ENCODE assay signal across 28 mouse cellular contexts in genomic region chr4:53718261-53718660, GRCm38 (mm10). TPM values are rescaled to one million over a fixed set of nuclear protein-coding genes. Genes with fewer than 3 reads are reported as not detected.
A peak's percentile ranks its signal among the peaks of the same experiment; 100 is the strongest.
DNase-seq lines count a peak whose midpoint lies in the region; ATAC-seq and TF ChIP-seq lines count a peak whose summit lies in the region.
"Had no signal": no experiment of that assay in that cellular context is flagged by ENCODE, and none has a peak within 500 bp of the region (broad histone marks: within the 10 kb centered on the region; RNA-seq: fewer than 3 reads in every experiment).

No protein-coding gene starts in this region.

- H3K4me3 ChIP-seq in heart, adult 2 months: no peak overlapping the region
- H3K4me3 ChIP-seq in heart, embryonic 14.5 days (ENCODE audit: control insufficient read depth in 1 of 2, insufficient read depth in 1 of 2, low read depth in 1 of 2, low read length in 2 of 2): no peak overlapping the region
- H3K4me3 ChIP-seq: embryonic facial prominence, embryonic 12.5 days; hindbrain, embryonic 10.5 days; hindbrain, embryonic 15.5 days; layer of hippocampus, adult 2 months; left cerebral cortex, adult 2 months; limb, embryonic 12.5 days; liver, embryonic 15.5 days; neural tube, embryonic 15.5 days; stomach, embryonic 15.5 days had no signal

- intact Hi-C loops in heart, adult 2 months (cut with DNase I): no loop called here
- intact Hi-C loops in heart, postnatal 36 days (cut with DNase I): loop anchor here (10.0 kb wide), 1 partner anchor 333 kb away; no protein-coding TSS in a partner anchor

- H3K9me3 ChIP-seq in heart, embryonic 14.5 days (ENCODE audit: control insufficient read depth, low read length): no peaks in the 10 kb centered on the region
- H3K9me3 ChIP-seq: embryonic facial prominence, embryonic 12.5 days; hindbrain, embryonic 10.5 days; hindbrain, embryonic 15.5 days; limb, embryonic 12.5 days; liver, embryonic 15.5 days; neural tube, embryonic 15.5 days; stomach, embryonic 15.5 days had no signal

- no peaks in the 10 kb centered on the region for H3K27me3 ChIP-seq in heart, adult 2 months (ENCODE audit: control insufficient read depth, insufficient read depth, low read length)
- H3K27me3 ChIP-seq in heart, embryonic 14.5 days (ENCODE audit: control insufficient read depth, insufficient read depth, low read length): no peaks in the 10 kb centered on the region
- H3K27me3 ChIP-seq: embryonic facial prominence, embryonic 12.5 days; hindbrain, embryonic 15.5 days; limb, embryonic 12.5 days; liver, embryonic 15.5 days; neural tube, embryonic 15.5 days; stomach, embryonic 15.5 days had no signal

- peaks cover 8% of the 10 kb centered on the region for H3K36me3 ChIP-seq in heart, adult 2 months (ENCODE audit: control insufficient read depth, insufficient read depth, low read length)
- 0 out of 2 replicates have a peak, but pooled peaks cover 9% of the 10 kb centered on the region for H3K36me3 ChIP-seq in heart, embryonic 14.5 days (ENCODE audit: control insufficient read depth, insufficient read depth, low read length)
- H3K36me3 ChIP-seq: liver, embryonic 15.5 days had no signal

- peak overlapping the region; percentile 49 for H3K27ac ChIP-seq in heart, adult 2 months
- peak overlapping the region; percentile 45 to 67 for H3K27ac ChIP-seq in heart, embryonic 14.5 days (replicated peaks in 1 of 2; ENCODE audit: control insufficient read depth in 1 of 2, insufficient read depth in 1 of 2, low read depth in 2 of 2, low read length in 2 of 2)
- H3K27ac ChIP-seq: embryonic facial prominence, embryonic 12.5 days; hindbrain, embryonic 10.5 days; hindbrain, embryonic 15.5 days; layer of hippocampus, adult 2 months; left cerebral cortex, adult 2 months; limb, embryonic 12.5 days; liver, embryonic 15.5 days; neural tube, embryonic 15.5 days; stomach, embryonic 15.5 days had no signal

- no peaks in the 10 kb centered on the region; the same call in 1 of the 2 replicates for H3K4me1 ChIP-seq in heart, adult 2 months (ENCODE audit: control insufficient read depth, insufficient read depth, low read length)
- peaks cover 4 to 18% of the 10 kb centered on the region in 2 experiments for H3K4me1 ChIP-seq in heart, embryonic 14.5 days (ENCODE audit: control insufficient read depth in 2 of 2, insufficient read depth in 2 of 2, low read length in 2 of 2)
- H3K4me1 ChIP-seq: stomach, embryonic 15.5 days had no signal

- 43% methylated on average over 5 of the region's 5 CpGs for WGBS in heart, adult 2 months
- 63% methylated on average over 5 of the region's 5 CpGs for whole genome bisulfite sequencing in heart, embryonic 14.5 days

- H3K79me2 ChIP-seq in heart, adult 2 months (replicated peaks; ENCODE audit: control insufficient read depth, insufficient read depth, low read length): peaks cover 2% of the 10 kb centered on the region; the same call in 1 of the 2 replicates

- TF ChIP-seq EP300 in heart, adult 2 months (IDR thresholded peaks at IDR 0.05; ENCODE audit: insufficient read depth, low read depth, low read length): no peak

- DNase-seq in adrenal gland, adult 8-10 months: peak; percentile 25
- no peak for DNase-seq in adrenal gland, postnatal 25 days
- DNase-seq in heart, adult 2 months: no peak
- DNase-seq in heart, postnatal 36 days: no peak
- DNase-seq in 3T3-L1 (ENCODE audit: low read depth, low spot score): peak; percentile 41
- no peak for DNase-seq in cerebellum, adult 9-10 months
- DNase-seq in urinary bladder, postnatal 14 days (ENCODE audit: low spot score): no peak
- DNase-seq: cerebellum, adult 8-10 months; embryo, embryonic 11 days; gastrocnemius, postnatal 10 days; kidney, adult 11 months; kidney, postnatal 36 days; lung, postnatal 14 days; midbrain, embryonic 14.5 days; right cerebral cortex, postnatal 25 days had no signal

- no peak for TF ChIP-seq POLR2A in heart, adult 2 months (IDR thresholded peaks at IDR 0.05; ENCODE audit: insufficient read depth, low read depth, low read length)

- no peak for ATAC-seq in heart, embryonic 14.5 days (ENCODE audit: insufficient number of reproducible peaks, insufficient read depth, low FRiP score, low read depth)
- ATAC-seq: forebrain, embryonic 14.5 days; inflammation-experienced regulatory T-cells, adult 6 months had no signal

- no peak overlapping the region for H3K4me2 ChIP-seq in heart, embryonic 14.5 days (ENCODE audit: low read length)
- H3K4me2 ChIP-seq: embryonic facial prominence, embryonic 12.5 days; hindbrain, embryonic 15.5 days; limb, embryonic 12.5 days; liver, embryonic 15.5 days; lung, embryonic 14.5 days; neural tube, embryonic 15.5 days; stomach, embryonic 15.5 days had no signal

- TF ChIP-seq CTCF in heart, adult 2 months (IDR thresholded peaks at IDR 0.05): no peak

- H3K9ac ChIP-seq in heart, adult 2 months (ENCODE audit: low read depth, low read length): no peak overlapping the region
- no peak overlapping the region for H3K9ac ChIP-seq in heart, embryonic 14.5 days (ENCODE audit: low read length)
- H3K9ac ChIP-seq: embryonic facial prominence, embryonic 12.5 days; hindbrain, embryonic 15.5 days; limb, embryonic 12.5 days; liver, embryonic 15.5 days; lung, embryonic 14.5 days; neural tube, embryonic 15.5 days; stomach, embryonic 15.5 days had no signal

RNA-seq across cellular contexts. Expression of gene Fktn, which starts 4.5 kb away (rescaled TPM):
- total RNA-seq in adrenal gland, adult 8-10 months (2022): 10 to 100 TPM; 15.6 to 19.6 (median 17.4) TPM
- total RNA-seq in adrenal gland, postnatal 25 days (2021): 16.7 and 17.9 TPM in 2 replicates
- 10 to 100 TPM; 20.4 to 21.4 TPM for total RNA-seq in heart, adult 2 months (2021)
- polyA plus RNA-seq in heart, adult 2 months (2012; rRNA removed): 6.6 and 15.8 TPM in 2 replicates
- total RNA-seq in heart, postnatal 36 days (2021): 10 to 100 TPM; 16.9 to 18.3 TPM
- 16.3 and 16.9 TPM in 2 replicates for polyA plus RNA-seq in heart, embryonic 14.5 days (2014; fragmentation: Nextera tagmentation; extraction: Ambion mirVana)

Comparison
In these comparisons a context has a peak if more than half of its experiments do, and no peak if none do; other contexts are left out.
1. DNase-seq: peak in adrenal gland, adult 8-10 months (single experiment) and 3T3-L1 (single experiment); none in adrenal gland, postnatal 25 days (single experiment), heart, adult 2 months (0 of 2), heart, postnatal 36 days (0 of 2), cerebellum, adult 9-10 months (single experiment) and urinary bladder, postnatal 14 days (single experiment).